Mouse (Mus musculus): Measurements from ENCODE around the gene Ptprk.

DNA sequence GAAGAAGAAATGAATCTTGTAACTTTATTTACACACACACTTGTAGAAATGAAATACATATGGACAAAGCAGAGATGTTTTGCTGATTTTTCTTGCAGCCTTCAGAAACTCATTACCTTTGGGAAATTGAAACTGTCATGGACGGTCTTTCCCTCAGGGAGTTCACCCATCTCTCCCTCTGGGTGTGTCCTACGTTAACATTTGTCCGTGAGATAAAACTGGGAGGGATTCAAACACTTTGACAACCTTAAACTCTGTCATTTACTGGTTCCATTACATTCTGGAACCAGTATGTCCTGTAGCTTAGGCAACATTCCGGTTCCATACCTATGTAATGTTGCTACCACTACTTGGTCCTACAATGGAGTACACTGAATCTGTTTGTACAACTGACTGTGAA, 513.8 kb downstream of the Ptprk start:
- no peak for TF ChIP-seq CTCF (IDR thresholded peaks at IDR 0.05; ENCODE audit: control insufficient read depth, insufficient read depth, insufficient replicate concordance, low read depth, low read length)
- no peak for TF ChIP-seq POLR2A (IDR thresholded peaks at IDR 0.05; ENCODE audit: control insufficient read depth, low read depth, low read length)
